ENCODE assay signal across 9 mouse cellular contexts in the genomic region with DNA sequence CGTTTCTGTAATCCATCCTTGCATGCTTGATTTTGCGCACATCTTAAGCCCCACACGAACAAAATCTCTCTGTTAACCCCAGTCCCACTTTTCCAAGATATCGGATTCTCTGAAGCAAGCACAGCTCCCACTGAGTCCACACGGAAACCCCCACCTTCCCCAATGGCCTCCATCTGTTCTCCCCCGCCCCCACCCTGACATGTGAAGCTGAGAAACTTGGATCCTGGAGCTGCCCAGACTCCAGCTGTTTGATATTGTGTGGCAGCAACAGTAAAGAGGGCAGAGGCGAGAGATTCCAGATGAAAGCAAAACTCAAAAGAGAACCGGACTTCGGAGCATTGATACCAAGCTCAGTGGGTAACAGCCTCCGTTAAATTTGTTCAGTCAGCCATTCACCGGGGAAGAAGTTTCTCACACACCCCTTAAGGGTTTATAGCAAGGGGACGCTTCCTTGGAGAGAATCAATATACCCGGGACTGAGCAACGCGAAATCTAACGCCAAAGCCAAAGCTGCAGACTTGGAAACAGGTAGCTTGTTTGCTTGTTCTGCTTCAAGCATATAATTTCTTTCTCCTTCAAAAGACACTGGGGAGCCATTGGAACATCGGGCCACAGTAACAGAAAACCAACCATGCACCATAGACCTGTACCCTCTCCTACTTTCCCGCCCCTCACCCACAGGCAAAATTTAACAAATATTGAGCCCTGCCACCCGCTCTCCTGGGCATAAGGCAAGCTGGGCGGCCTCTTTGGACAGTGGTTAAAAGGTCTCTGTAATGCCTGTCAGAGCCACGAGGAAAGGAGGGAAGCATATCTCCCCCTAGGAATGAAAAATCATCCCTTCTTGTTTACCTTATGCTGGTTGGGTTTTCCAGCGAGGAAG. TPM values are rescaled to one million over a fixed set of nuclear protein-coding genes. Genes with fewer than 3 reads are reported as not detected.
A peak's percentile ranks its signal among the peaks of the same experiment; 100 is the strongest.
DNase-seq lines count a peak whose midpoint lies in the region; ATAC-seq and TF ChIP-seq lines count a peak whose summit lies in the region.
"Had no signal": no experiment of that assay in that cellular context is flagged by ENCODE, and none has a peak within 500 bp of the region (broad histone marks: within the 10 kb centered on the region; RNA-seq: fewer than 3 reads in every experiment).

No protein-coding gene starts in this region.

- DNase-seq in cerebellum, adult 11-12 months = no peak
- DNase-seq in kidney, postnatal 0 days (ENCODE audit: low spot score) = no peak
- no peak for DNase-seq in kidney, postnatal 36 days
- peak; percentile 48 for DNase-seq in retina, postnatal 1 day
- DNase-seq in adipocyte (ENCODE audit: low spot score) = no peak
- no peak for DNase-seq in testis, postnatal 14 days (ENCODE audit: low spot score)

- ATAC-seq in cerebellum, adult (ENCODE audit: insufficient number of reproducible peaks, low FRiP score, low TSS enrichment) = peak; percentile 29; the same call in 1 of the 2 replicates
- peak; percentile 25; the same call in 1 of the 2 replicates for ATAC-seq in kidney, postnatal 0 days (replicated peaks; ENCODE audit: low FRiP score, low read depth)
- peak; percentile 73 for ATAC-seq in limb, embryonic 12.5 days (ENCODE audit: insufficient number of reproducible peaks, insufficient read depth, low FRiP score, low TSS enrichment, low read depth)
- ATAC-seq: Patski had no signal

- 27% methylated on average over 22 of the region's 22 CpGs for WGBS in kidney, postnatal 0 days
- 30% methylated on average over 22 of the region's 22 CpGs for WGBS in limb, embryonic 12.5 days

- H3K4me1 ChIP-seq in kidney, postnatal 0 days (replicated peaks; ENCODE audit: insufficient read depth, low read length) = no peaks in the 10 kb centered on the region
- H3K4me1 ChIP-seq in limb, embryonic 12.5 days (replicated peaks) = peaks cover 30% of the 10 kb centered on the region

- H3K4me2 ChIP-seq in kidney, postnatal 0 days (ENCODE audit: low read length) = peak overlapping the region; percentile 52
- peak overlapping the region; percentile 51 for H3K4me2 ChIP-seq in limb, embryonic 12.5 days

- peak overlapping the region; percentile 24 for H3K4me3 ChIP-seq in kidney, postnatal 0 days (replicated peaks; ENCODE audit: low read depth, low read length)
- peak overlapping the region; percentile 23 for H3K4me3 ChIP-seq in limb, embryonic 12.5 days (replicated peaks)

- H3K27me3 ChIP-seq in kidney, postnatal 0 days (ENCODE audit: insufficient read depth, low read length) = no peaks in the 10 kb centered on the region
- H3K27me3 ChIP-seq in limb, embryonic 12.5 days = no peaks in the 10 kb centered on the region

- no peak overlapping the region for H3K27ac ChIP-seq in kidney, postnatal 0 days
- peak overlapping the region; percentile 83 for H3K27ac ChIP-seq in limb, embryonic 12.5 days

- no peak for TF ChIP-seq CTCF in kidney, postnatal 0 days (IDR thresholded peaks at IDR 0.05; ENCODE audit: low read depth)

- no peaks in the 10 kb centered on the region for H3K36me3 ChIP-seq in kidney, postnatal 0 days (ENCODE audit: insufficient read depth, low read length)
- H3K36me3 ChIP-seq in limb, embryonic 12.5 days = no peaks in the 10 kb centered on the region

- no peaks in the 10 kb centered on the region for H3K9me3 ChIP-seq in kidney, postnatal 0 days (replicated peaks; ENCODE audit: low read length)
- no peaks in the 10 kb centered on the region for H3K9me3 ChIP-seq in limb, embryonic 12.5 days

- H3K9ac ChIP-seq in kidney, postnatal 0 days (ENCODE audit: low read depth, low read length) = no peak overlapping the region
- H3K9ac ChIP-seq in limb, embryonic 12.5 days (replicated peaks) = peak overlapping the region; percentile 12; the same call in 1 of the 2 replicates

RNA-seq across cellular contexts. Expression of a gene that starts 6.9 kb away (rescaled TPM):
- polyA plus RNA-seq in kidney, postnatal 0 days (2015; fragmentation: Nextera tagmentation; extraction: Ambion mirVana) = 13.4 and 13.5 TPM in 2 replicates
- polyA plus RNA-seq in limb, embryonic 12.5 days (2016; fragmentation: Nextera tagmentation; extraction: Ambion mirVana) = 43.1 and 50.8 TPM in 2 replicates
